Mouse (Mus musculus) embryo, embryonic 11 days (tissue): ENCODE data around the gene Mpg.

Experiments used
- DNase-seq: peaks from one replicate; pipeline ENCODE4 v3.0.0-alpha.2; 2015

Gene Mpg

DNA sequence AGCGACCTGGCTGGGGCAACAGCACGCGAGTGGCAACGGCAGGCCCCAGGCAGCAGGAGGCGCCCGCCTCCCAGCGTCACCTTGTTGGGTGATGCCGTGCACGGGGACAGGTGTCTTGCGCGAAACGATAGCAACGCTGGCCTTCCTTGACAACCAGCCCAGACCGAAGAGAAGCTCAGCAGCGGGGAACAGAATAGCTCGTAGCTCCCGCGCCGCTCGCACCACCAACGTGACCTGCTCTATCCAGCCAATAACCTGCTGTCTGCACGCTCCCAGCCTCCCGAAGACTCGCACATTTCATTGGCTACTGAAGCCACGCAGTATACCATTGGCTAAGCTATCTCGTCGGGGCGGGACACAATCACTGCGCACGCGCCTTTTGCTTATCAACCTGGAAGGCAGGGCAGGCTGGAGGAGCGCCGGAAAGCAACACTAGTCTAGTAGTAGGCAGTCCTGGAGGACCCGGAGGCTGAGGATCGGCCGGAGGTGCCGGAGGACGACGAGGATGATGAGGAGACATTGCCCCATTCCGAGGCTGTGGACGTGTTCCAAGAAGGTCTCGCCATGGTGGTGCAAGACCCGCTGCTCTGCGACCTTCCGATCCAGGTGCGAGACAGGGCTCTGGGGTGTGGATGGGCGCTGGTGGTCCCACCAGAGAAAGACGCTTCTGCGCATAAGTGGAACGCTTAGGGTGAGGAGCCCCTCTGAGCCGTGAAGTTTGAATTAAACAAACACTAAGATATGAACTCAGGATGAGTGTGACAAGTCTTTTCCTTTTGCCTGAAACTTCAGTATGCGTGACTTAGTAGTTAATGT is 21.0 kb upstream of the Mpg start, which contains the start of gene Snrnp25:
TSS of gene Snrnp25 (plus strand) at position 358 of the 816 bp plus-strand sequence.
- peak; percentile 99 for DNase-seq

DNA sequence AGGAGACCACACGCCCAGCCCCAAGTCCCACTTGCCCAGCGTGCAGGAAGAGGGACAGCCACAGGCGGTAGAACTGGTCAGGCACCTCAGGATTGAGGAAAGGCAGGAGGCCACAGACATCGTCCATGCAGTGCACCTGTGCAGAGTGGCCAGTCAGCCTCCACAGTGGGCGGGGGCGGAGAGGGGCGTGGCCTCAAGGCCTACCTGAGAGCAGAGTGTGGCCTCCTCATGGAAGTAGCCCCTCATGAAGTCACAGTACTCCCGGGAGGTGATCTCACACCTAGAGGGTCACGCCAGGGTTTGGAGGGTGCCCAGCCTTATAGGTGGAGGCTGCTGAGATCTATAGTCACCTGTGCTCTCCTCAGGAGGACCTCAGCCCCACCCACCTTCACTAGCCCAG is 15.7 kb upstream of the Mpg start:
- no peak for DNase-seq

DNA sequence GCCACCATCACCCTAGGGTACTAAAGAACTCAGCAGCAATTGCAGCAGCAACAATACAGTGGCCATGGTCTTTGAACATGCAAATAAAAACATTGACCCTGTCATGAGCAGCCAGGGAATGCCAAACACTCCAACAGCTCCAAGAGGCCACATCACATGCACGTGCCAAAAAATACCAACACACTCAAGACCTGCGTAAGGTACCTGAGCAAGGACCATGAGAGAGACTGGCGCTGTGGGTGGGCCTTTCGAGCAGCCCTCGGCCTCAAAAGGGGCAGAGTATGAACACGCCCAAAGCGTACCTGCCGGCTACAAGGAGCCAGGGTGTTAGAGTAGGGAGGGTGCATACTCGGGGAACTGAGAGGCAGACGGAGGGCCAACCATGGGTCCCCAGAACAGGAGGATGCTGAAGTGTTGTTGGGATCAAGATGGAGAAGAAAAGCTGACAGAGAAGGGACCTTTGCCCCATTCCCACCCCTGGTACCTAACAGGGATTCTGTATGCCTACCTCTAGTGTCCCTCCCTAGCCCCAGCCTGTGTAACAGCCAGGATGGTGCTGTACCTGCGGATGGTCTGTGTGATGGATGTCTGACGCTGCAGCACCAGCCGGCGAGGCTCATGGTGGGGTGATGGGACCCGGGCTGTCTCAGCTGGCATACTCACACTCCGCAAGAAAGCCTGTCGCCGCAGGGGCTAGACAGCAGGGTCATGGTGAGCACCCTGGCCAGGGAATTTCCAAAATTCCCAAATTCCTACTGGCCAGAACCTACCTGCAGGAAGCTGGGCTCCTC is 10.7 kb upstream of the Mpg start:
- no peak for DNase-seq

DNA sequence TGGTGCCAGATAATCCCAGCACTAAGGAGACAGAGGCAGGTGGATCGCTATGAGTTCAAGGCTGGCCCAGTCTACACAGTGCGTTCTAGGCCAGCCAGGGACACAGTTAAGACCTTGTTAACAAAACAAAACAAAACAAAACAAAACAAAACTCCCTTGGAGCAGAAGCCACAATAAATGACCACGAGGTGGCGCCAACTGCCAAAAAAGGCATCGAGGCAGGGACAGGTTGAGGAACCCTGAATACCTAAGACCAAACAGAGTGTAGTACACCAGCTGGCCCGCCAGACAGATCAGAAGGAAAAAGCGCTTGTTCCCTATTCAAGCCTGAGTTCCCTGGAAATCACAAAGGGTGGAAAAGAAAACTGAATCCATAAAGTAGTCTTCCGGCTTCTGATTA is 9.5 kb upstream of the Mpg start:
- peak; percentile 87 for DNase-seq

DNA sequence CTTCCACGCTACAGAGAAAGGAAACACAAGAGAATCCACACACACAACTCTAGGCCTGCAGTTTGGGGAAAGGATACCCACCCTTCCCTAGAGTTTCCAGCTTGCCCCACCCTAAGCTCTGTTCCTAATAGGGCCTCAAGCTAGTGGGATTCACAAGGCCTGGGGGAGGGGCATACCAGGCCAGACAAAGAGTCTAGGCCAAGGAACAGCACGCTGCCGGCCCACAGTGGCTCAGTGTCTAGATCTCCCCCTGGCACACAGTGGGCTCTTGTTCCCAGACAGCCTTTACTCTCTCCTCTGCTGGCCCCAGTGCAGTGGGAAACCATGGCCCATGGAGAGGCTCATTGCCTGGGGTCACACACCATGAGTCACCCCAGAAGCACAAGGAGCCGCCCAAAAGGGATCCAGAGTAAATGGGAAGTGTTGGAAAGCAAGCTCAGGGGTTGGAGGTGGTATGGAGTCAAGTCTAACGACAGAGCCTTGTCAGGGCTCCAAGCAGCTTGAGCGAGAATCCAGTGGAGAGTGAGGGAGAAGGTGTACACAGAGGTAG is 7.7 kb upstream of the Mpg start:
- DNase-seq, result peak; percentile 41

DNA sequence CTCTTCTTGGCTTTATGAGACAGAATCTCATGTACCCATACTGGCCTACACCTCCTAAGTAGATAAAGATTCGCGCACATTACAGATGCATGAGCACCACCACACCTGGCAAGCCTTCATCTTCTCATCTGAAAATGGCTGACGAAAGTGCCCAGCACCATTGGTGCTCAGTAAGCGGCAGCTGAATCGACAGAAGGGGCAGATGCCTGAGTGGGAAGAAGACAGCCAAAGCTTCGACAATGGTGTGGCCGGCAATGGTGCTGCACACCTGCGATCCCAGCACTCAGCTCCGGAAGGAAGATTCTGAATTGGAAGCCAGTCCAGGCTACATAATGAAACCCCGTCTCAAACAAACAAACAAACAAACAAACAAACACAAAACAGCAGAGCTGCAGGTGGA is 7.0 kb upstream of the Mpg start:
- no peak for DNase-seq

DNA sequence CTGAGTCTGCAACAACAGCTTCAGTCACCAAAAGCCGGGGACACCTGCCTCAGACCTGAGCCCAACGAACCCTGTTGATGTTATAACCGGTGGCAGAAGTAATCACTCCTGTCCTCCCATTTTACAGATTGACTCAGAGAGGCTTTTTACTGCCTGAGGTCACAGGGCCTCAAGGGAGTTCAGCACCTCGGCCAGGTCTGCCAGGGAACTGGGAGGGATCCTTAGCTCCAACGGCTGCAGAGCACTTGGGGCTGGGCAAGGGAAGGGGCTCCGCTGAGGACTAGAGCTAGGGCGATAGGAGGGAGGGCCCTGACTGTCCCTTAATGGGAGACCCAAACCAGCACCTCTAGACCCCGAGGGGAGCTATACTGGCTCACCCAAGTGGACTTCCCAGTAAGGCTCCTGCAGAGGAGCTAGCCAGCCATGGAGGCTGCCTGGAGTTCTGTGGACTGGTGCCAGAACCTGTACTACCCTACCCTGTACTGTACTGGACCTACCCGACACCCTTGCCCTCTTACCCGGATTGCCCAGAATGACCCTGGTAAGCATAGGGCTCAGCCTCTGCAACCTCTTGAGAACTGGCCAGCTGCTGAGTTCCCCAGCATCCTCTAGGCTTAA is 5.6 kb upstream of the Mpg start:
- no peak for DNase-seq

DNA sequence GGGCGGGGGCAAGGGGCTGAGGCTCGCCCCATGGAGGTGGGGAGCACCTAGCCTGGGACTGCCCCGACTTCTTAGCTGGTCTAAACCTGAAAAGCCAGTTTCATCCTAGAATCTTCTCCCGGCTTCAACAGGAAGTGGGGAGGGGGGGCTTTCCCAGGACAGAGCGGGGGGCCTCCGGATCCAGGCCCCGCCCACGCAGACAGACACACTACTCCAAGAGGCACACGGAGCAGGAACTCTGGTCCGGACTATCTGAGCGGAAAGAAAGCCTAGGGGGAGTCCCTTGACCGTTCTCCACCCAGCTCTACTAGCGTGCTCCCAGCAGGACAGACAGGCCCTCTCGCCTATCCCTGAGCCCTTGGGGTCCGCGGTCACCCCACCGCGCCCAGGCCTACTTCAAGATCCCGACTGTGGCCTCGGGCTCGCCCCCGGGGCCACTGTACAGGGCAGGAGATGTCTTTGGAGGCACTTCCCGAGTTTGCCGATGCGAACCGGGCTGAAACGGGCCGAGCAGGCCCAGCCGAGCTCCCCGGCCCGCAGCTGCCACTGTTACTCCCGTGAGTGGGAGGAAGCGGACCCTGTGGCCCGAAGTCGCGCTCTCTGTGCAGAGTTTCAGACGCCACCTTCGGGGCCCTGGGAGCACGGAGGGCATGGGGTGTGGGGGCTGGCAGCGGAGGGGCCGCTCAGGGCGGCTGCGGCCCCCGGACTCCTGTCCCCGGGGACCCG is 4.9 kb upstream of the Mpg start:
- DNase-seq, result peak; percentile 84

DNA sequence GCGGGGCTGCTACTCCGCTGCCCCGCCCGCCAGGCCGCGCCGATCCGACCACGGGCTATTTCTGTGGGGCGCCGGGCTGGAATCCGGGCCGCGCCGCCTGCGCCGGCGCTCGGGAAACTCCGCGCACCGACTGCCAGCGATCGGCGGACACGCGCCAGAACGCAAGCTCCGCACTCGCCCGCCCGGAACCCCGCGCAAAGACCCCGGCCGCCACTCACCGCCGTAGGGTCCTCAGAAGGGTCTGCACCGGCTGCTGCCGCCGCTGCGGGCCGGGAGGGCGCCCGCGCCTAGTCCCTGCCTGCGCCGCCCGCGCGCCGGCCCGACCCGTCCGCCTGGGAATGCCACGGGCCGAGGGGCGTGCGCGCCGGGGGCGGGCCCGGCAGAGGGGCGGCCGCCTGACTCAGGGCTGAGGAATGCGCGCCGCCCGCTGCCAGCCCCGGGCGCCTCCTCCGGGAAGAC is 4.3 kb upstream of the Mpg start, which contains the start of gene Rhbdf1:
TSS of gene Rhbdf1 (minus strand) at position 350 of the 459 bp plus-strand sequence.
- peak; percentile 85 for DNase-seq

DNA sequence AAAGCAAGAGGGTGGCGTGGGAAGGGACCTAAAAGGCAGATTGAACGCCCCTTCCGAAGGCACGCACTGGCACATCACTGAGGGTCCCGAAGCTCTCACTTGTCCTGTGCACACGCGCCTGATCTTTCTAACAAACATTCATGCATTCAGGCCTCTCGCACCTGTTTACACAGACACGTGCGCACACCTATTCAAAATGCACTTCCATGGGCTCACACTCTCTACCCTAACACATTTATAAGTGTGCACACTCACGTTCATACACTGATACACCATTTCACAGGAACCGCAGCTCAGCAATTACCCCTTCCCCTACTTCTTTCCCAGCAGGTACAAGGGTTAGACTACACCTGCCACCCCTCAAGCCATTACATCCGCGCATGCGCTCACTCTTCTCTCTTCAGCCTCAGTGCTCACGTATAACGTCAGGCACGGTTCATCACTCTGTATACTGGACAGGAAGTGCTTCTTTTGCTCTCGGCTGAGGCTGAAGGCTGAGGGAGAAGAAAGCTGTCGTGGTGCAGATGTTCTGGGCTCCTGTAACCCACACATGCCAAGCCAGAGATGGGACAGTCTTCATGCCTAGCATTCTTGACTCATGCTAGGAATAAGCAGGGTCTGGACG is 3.6 kb upstream of the Mpg start:
- DNase-seq, result peak; percentile 40

DNA sequence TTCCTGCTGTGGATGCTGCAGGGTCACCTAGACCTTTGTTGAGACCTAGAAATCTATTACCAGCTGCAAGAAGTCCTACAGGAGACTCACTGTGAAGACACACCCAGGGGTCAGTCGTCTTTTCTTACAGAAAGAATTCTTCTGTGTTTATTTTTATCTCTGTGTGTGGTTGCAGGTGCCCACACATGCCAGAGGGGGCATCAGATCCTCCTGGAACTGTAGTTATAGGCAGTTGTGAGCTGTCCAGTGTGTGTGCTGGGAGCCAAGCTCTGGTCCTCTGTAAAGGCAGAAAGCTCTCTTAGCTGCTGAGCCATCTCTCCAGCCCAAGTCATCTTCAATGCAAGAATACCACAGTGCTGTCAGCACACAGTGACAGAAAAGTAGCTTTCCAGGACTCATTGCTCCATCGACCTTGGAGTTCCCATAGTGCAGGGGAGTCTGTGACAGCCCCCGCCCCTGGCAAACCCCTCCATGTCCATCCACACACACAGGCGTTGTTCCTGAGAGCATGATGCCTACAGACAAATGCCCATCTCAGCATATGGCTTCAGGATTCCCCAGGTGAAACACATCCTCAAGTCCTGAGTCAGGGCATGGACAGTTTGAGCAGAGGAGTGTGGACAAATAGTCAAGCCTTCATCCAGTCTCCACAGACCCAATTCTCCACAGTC is 2.9 kb upstream of the Mpg start:
- DNase-seq, result no peak

DNA sequence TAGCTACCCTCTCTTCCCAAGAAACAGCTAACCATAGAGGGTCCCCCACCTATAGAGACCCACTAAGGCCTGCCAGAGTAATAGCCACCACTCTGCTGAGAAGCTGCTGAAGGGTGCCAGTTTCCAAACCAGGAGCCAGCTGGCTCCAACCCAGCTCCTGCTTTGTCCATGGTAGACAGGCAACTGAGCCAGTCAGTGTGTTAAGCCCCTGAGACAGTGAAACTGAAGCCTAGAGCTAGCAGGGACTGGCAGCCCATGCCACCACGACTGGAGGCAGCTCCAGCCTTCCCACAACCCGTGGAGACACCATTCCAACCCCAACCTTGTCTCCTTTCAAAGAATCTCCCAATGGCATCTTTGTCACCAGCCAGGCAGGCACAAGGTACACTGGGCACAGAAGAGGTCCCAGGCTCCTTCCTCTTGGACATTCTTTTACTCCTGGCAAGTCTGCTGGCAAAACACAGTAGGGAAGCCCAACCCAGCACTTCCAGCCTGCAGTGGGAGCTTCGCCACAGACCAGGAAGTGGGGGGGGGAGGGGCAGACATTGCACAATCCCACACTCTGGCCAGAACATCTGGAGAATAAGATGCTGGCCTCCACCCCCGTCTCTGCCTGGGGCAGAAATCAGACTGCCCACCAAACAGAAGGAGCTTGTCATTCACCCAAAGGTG is 1.7 kb upstream of the Mpg start:
- DNase-seq, result peak; percentile 63

DNA sequence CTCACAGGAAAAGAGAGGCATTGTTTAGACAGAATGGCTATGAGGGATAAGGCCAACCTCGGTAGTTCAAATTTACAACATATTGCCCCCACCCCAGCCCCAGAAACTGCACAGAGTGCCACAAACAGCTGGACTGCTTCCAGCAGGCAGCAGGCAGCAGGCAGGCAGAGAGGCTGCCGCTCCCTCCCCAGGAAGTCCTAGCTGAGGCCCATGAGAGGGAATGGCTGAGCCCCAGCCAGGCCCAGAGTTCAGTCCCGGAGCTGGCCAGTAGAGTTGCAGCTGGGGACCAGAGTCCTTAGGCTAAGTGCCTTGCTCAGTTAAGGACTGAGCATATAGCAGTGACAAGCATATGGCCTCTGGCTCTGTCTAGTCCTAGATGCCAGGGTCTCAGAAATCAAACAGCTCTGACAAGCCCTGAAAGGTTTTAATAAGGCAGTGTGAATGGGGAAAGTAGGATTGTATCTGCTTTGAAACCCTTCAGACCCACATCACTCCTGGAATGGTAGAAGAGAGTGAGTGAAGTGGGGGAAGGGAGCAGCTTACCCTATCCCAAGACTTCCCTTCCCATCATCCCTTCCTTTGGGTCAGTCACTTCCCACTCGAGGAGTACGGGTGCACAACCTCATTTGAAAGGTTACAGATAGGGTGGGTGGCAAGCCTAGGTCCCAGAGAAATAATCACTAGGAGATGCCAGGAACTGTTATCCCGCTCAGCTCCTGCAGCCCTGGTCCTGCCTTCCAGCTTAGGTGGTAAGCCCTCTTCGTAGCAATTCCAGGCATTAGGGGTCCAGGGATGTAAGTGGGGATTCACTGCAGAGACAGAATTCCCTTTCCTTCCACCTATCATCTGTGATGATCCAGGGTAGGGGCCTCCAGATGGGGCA is 842 bp upstream of the Mpg start:
- DNase-seq, result peak; percentile 34

DNA sequence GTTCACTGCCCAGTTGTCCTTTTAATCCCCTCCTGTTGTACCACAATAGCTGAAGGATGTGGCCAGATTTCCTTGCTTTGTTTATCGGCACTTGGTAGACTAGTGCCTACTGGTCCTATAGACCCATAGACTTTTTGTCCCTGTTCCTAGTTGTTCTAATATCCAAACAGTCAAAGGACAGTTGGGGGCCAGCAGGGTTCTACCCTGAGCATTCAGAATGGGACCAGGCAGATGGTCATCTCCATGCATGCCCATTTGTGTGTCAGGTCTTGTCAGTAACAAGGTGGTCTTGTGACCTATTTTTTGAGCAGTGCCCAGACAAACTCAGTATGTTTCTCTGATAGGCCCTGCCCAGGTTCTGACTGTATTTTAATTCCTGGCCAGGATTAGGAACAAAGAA is 736 bp downstream of the Mpg start:
- no peak for DNase-seq

DNA sequence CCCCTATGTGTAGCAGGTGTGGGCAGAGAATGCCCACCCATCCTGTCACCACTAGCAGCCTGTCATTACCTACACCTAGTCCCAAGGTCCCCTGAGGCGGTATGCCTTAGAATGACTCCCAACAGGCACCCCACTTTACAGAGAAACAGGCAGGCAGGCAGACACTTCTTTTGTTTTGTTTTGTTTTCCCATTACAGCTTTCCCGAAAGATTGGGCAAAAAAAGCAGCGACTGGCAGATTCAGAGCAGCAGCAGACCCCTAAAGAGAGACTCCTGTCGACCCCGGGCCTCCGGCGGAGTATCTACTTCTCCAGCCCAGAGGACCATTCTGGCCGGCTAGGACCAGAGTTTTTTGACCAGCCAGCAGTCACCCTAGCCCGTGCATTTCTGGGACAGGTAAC is 1.2 kb downstream of the Mpg start:
- DNase-seq, result no peak

DNA sequence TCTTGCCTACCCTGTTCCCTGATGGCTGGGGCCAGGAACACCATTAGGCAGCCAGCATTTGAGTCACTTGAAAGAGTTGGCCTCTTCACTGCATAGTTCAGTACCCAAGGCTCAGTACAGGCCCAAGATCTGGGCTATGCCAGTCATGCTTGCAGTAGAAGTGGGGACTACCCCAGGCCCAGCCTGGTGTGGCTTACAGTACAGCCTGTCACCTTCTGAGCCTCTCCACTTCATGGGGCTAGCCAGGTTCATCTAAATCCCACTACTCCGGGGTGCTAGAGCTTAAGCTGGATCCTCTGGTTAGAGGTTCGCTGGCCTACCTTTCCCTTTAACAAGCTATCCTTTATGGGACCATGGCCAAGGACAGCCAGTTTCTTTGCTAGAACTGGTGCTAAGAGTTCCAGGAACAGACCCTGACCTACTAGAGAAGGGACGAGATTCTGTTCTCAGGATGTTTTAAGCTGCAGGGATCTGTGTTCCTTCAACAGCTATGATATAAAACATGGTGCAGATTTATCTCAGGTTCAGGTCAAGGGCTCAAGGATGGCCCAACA is 2.1 kb downstream of the Mpg start:
- DNase-seq, result no peak

DNA sequence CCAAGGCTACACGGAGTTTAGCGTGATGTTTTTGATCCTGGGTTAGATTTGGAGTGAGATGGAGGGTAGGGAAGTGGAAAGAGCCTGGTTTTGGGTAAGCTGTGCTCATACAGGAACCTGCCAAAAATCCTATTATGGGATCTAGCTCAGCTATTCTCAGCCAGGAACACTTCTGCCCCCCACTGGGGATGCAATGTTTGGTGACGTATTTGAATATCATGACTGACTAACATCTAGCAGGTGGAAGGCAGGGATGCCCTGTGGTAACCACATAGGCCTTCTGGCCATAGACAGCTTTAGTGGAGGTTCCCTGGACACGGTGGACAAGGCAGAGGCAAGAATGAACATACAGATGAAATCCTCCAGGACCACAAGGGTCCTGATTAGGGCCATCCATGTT is 3.9 kb downstream of the Mpg start:
- DNase-seq, result no peak

DNA sequence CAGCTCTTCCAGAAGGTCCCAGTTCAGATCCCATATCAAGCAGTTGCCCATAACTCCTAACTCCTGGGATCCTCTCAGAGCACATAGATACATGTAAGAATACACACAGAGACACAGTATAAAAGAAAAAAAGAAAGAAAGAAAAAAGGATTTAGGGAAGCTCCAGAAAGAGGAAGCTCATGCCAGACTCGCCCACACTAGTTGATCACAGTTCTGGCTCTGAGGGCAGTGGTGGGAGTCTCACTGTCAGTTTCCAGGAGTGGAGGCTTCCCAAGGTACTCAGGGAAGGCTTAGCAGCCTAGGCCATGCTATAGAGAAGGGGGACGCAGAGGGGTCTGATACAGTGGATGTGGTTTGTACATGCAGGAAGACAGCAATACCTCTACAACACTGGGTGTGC is 4.8 kb downstream of the Mpg start:
- no peak for DNase-seq

DNA sequence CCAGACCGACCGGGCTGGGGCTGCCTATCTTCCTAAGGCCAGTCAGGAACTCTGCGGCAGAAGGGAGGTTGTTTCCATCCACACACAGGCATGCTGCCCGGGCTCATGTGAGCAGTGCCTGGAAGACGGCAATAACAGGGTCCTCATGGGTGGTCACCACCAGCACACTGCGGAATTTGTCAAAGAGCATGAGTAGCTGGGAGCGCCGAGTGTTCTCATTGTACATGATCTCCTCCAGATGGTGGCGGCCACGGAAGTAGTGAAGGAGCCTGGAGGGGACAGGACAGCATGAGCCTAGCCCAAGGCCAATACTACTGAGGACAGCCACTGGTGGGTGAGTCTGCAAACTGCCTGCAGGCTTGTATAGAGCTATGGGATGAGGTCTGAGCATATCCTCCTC is 6.5 kb downstream of the Mpg start:
- DNase-seq, result no peak

DNA sequence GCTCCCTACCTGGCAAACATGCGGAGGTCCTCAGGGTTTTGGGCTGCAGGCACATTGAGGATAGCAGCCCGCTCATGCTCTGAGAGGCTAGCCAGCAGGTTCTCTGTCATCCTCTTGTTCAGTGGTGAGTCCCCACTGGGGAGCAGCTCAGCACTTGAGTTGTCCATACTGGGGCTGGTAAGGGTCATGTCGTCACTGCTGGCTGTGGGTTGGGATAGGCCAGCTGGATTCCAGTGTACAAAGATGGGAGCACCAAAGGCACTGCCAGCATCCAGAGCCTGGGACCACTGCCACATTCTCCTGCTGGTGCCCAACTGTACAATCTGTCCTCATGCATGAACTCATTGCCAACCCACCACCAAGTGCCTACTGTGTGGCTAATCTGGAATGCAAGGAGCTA is 7.6 kb downstream of the Mpg start:
- DNase-seq, result no peak
